Mouse (Mus musculus) ovary, postnatal 36 days (tissue): Measurements from ENCODE around the gene Tril.
A peak's percentile ranks its signal among the peaks of the same experiment; 100 is the strongest.

Experiments
- DNase-seq: peaks from one replicate; pipeline ENCODE4 v3.0.0; 2022; ENCODE audit warnings: low spot score, mixed read lengths

The Tril gene

DNA sequence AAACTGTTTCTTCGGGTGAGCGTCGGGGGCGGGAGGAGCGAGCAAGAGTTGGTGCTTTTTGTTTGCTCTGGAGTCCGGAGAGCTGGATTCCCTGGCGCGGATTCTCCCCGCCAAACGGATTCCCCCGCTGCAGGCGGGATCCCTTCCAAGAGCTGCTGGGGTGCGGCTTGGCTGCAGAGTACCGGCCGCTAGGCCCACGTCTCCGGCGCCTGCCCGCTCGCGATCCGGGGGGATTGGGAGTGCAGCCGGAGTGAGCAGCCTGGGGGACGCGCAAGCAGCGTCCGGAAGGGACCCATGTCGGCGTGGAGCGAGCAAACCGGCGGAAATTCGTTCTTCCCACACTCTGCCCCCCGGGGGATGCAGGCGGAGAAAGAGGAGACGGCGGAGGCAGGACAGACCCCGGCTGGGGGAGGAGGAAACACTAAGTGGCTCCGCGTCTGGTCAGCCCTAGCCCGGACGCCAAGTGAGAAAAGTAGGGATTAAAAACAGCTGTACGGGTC is at the start of gene Tril:
Gene Tril (minus strand): TSS at position 345 of the 500 bp plus-strand sequence.
- DNase-seq = peak; percentile 76

- no peak for DNase-seq
Measured at GRCm38 (mm10) chr6:53863011-53863410, 42.4 kb upstream of the Tril start.

DNA sequence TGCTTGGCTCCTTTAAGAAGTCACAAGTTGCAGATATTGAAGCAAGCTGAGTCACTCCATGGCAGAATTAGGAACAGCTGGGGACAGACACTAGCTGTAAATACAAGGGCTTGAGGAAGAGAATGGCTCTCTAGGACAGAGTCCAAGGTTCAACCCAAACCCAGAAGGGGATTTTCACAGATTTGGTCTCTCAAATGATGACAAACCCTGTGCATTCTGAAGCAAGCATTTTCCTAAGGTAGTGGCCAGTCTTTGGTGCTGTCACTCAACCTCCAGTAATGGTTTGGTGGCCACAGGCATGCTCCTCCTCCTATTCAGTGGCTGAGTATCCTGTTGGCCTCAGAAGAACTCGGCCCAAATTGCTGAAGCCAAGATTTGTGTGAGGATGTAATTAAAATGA is 38.5 kb upstream of the Tril start:
- no peak for DNase-seq

- DNase-seq = no peak
Measured at GRCm38 (mm10) chr6:53857822-53858221, 37.2 kb upstream of the Tril start.

- DNase-seq = no peak
Measured at GRCm38 (mm10) chr6:53856775-53857174, 36.1 kb upstream of the Tril start.

DNA sequence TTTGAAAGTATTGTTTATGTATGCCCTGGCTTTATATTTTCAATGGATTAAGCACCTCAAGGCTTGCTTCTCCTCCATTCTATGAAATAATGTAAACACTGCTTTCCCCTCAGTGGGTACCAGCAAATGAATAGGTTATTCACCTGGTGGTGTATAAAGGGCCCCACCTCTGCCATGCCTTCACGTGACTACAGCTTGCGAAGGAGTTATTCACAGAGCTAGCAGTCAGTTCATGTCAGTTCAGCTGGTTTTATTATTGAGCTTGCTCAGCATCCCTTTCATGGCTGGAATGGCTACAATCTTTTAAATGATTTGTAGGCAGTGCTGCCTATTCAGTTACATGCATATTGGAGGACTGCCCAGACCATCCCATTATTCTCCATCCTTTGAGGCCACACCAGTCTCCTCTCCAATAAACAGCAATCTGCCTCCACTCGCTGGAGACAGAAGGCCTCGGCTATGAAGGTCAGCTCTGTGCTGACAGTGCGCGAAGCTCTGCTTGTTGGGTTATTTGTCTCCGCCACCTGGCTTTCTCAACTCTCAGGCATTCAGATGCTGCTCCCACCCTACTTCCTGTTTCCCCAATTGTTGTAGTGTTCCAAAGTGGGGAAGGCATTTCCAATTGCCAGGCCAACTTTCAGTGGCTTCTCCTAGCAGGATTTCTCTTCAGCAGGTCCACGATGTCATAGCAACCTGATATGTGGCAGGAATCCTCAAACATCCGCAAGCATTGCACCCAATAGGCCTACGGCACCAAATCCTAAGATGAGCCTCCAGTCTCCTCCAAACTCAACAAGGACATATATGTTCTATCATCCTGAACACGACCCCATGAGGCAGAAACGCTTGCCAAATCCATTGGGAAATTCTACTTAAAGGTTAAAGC is 34.6 kb upstream of the Tril start:
- no peak for DNase-seq

- no peak for DNase-seq
Measured at GRCm38 (mm10) chr6:53854226-53854625, 33.6 kb upstream of the Tril start.

GRCm38 (mm10) chr6:53853546-53853945 is 32.9 kb upstream of the Tril start:
- no peak for DNase-seq

GRCm38 (mm10) chr6:53844626-53845025 is 24.0 kb upstream of the Tril start:
- no peak for DNase-seq

DNA sequence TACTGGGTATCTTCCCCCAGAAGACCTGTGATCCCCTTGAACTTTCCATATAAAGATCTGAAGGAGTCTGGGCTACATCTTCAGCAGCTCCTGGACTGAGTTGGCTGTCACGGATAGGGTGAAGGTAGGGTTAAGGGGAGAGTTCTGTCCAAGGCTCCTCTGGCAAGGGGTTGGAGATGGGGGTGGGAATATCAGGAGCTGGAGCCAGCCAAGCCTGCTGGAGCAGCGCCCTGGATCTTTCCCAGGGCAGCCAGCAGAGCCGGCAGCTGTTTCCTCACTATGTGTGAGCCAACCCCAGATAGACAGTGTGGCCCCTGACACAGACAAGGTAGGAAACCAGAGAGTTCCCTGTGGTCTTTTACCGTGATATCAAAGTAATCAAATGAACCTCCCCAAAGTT is 4.6 kb upstream of the Tril start:
- DNase-seq = peak; percentile 36

DNA sequence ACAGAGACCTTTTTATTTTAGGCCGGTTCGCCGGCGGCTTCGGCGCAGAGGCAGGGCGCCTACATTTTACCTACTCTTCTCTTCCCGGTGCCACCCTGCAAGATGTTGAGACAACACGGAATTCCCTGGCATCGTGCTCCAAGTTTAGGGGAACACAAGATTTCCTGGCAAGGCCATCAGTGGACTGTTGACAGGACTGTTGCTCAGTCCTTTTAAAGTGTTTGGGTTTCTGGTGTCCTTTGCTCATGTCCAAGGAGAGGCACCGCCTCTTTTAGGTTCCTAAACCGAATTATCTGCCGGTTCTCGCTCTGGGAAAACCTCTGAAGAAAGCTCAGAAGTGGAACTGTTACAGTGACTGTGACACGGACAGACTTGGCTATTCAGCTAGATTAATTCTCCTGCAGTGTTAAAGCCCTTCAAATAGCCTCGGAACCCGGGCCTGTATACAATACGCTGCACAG is 441 bp upstream of the Tril start:
- no peak for DNase-seq

DNA sequence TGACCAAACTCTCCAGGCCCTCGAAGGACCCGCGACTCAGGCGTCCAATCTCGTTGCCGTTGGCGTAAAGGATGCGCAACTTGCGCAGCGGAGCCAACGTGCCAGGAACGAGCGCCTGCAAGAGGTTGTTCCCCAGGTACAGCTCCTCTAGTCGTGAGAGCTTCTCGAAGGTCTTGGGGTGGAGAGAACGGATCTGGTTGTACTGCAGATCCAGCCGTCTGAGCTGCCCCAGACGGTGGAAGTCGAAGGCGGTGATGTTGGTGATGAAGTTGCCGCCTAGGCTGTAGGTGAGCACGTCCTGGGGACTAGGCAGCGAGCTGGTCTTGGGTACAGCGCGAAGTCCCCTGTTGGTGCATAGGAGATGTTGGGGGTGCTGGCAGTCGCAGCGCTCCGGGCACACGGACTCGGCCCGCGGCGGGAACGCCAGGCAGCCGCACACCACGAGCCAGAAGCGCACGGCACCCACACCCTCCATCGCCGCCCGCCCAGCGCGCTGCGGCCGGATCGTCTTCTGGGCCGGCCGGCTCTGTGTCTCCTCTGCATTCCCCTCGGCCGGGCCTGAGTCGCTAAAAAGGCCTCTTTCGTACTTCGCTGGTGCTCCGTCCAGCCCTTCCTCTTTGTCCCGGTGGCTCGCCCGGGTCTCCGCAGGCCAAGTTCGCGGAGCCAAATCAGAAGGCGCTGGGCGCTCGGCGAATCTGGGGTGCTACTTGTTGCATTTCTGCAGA is 707 bp downstream of the Tril start:
- DNase-seq = peak; percentile 49

- peak; percentile 49 for DNase-seq
Measured at GRCm38 (mm10) chr6:53818732-53819661, 1.6 kb downstream of the Tril start.

DNA sequence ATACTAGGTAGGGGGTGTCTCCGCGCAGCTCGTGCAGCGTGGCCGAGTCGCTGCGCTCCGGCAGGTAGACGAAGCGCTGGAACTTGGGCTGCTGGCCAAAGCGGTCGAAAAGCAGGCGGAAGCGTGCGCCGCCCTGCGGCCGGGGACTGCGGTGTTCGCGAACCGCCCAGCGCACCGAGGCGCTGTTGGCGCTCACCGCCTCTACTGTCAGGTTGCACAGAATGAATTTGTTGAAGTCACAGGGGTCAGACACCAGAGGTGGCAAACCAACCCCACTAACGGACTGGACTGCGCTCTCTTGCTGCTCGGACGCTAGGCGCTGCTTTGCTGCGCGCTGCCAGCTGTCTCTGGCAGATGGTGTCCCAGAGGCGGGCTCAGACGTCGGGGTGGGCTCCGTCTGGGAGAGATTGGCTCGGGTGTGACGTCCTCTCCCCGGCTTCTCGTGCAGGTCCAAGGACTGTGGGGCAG is 2.3 kb downstream of the Tril start:
- peak; percentile 82 for DNase-seq

- DNase-seq = no peak
Measured at GRCm38 (mm10) chr6:53817763-53818174, 2.9 kb downstream of the Tril start.

GRCm38 (mm10) chr6:53816661-53817060 is 4.0 kb downstream of the Tril start:
- no peak for DNase-seq

- no peak for DNase-seq
Measured at GRCm38 (mm10) chr6:53815691-53816090, 4.9 kb downstream of the Tril start.

GRCm38 (mm10) chr6:53814214-53814613 is 6.4 kb downstream of the Tril start:
- no peak for DNase-seq

GRCm38 (mm10) chr6:53812242-53812641 is 8.4 kb downstream of the Tril start:
- no peak for DNase-seq

DNA sequence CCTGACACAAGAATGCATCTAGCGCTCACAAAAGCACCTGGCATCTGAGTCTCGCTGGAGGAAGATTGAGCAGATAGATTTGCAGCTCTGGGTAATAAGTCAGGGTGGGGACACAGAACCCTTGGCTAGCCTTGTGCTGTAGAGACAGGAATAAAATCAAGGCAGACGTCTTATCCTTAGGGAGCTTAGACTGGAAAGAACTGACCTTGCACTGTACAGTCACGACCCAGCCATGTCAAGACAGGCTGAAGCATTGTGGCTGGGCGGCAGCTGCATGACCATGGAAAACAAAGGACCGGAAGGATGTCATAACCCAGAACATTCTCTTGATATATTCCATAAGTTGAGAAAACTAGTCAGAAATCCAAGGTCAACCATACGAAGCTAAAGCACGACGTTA is 11.8 kb downstream of the Tril start:
- DNase-seq = no peak

DNA sequence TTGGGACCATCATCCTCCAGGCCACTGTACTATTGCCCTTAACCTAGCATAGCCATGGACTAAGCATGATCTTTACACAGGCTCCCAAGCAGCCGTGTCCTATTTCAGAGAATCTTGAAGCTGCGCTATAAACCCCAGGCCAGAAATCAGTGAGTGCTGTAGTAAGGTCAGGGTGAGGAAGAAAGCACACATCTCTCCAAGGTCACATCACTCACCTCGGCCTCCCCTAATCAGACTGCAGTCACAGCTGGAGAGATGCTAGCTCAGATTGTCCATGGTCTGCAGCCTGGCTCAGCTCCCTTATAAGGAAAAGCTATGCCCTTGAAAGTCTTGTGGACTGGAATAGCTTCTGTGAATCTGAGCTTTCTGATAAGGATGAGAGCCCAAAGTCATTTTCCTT is 13.4 kb downstream of the Tril start:
- no peak for DNase-seq

DNA sequence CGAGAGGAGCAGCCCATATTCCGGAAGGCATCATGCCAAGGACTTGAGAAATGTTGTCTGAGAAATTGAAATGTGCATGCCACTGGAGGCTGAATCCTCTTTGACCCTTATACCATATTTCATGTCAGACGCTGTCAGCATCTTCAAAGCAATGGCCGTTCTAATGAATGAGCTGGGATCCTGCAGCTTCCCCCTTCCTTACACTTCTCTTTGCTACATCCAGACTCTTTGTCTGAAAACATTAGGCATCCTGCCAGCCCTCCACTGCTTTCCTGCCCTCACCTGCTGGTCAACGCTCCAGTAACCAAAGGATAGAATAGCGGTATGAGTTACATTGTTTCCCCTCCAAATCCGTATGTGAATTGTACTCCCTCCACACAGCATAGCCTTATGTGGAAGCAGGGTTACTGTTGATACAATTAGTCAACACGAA is 14.0 kb downstream of the Tril start:
- DNase-seq = no peak
